Mouse (Mus musculus): Measurements from ENCODE around the gene Akap13.

Gene Akap13

GRCm38 (mm10) chr7:75633807-75634526 lies 178.6 kb downstream of the Akap13 start:
- DNase-seq (ENCODE audit: low spot score in 2 of 2) = no peak

GRCm38 (mm10) chr7:75638769-75639168 lies 183.4 kb downstream of the Akap13 start:
- DNase-seq (ENCODE audit: low spot score in 2 of 2) = no peak

GRCm38 (mm10) chr7:75639541-75639940 lies 184.2 kb downstream of the Akap13 start:
- DNase-seq (ENCODE audit: low spot score in 2 of 2) = peak; percentile 26 to 49

- DNase-seq (ENCODE audit: low spot score in 2 of 2) = no peak
These were observed 184.7 kb downstream of the Akap13 start for GRCm38 (mm10) chr7:75640074-75640473.

GRCm38 (mm10) chr7:75640671-75641070 lies 185.3 kb downstream of the Akap13 start:
- no peak for DNase-seq (ENCODE audit: low spot score in 2 of 2)

GRCm38 (mm10) chr7:75641415-75642177 lies 186.3 kb downstream of the Akap13 start:
- no peak for DNase-seq (ENCODE audit: low spot score in 2 of 2)

- no peak for DNase-seq (ENCODE audit: low spot score in 2 of 2)
These were observed 186.9 kb downstream of the Akap13 start for GRCm38 (mm10) chr7:75642178-75642777.

- no peak for DNase-seq (ENCODE audit: low spot score in 2 of 2)
These were observed 187.7 kb downstream of the Akap13 start for GRCm38 (mm10) chr7:75642846-75643563.

- no peak for DNase-seq (ENCODE audit: low spot score in 2 of 2)
These were observed 188.7 kb downstream of the Akap13 start for GRCm38 (mm10) chr7:75643986-75644385.

GRCm38 (mm10) chr7:75644585-75644984 lies 189.3 kb downstream of the Akap13 start:
- no peak for DNase-seq (ENCODE audit: low spot score in 2 of 2)

GRCm38 (mm10) chr7:75645156-75645933 lies 190.0 kb downstream of the Akap13 start:
- no peak for DNase-seq (ENCODE audit: low spot score in 2 of 2)

GRCm38 (mm10) chr7:75648051-75648450 lies 192.7 kb downstream of the Akap13 start:
- DNase-seq (ENCODE audit: low spot score in 2 of 2) = no peak

- DNase-seq (ENCODE audit: low spot score in 2 of 2) = no peak
These were observed 193.6 kb downstream of the Akap13 start for GRCm38 (mm10) chr7:75648961-75649360.

GRCm38 (mm10) chr7:75649966-75650365 lies 194.6 kb downstream of the Akap13 start:
- DNase-seq (ENCODE audit: low spot score in 2 of 2) = no peak

- no peak for DNase-seq (ENCODE audit: low spot score in 2 of 2)
These were observed 198.5 kb downstream of the Akap13 start for GRCm38 (mm10) chr7:75653684-75654317.

GRCm38 (mm10) chr7:75655180-75656074 lies 200.1 kb downstream of the Akap13 start:
- no peak for DNase-seq (ENCODE audit: low spot score in 2 of 2)

GRCm38 (mm10) chr7:75656297-75656852 lies 201.0 kb downstream of the Akap13 start:
- no peak for DNase-seq (ENCODE audit: low spot score in 2 of 2)

GRCm38 (mm10) chr7:75656896-75657295 lies 201.6 kb downstream of the Akap13 start:
- no peak for DNase-seq (ENCODE audit: low spot score in 2 of 2)

- no peak for DNase-seq (ENCODE audit: low spot score in 2 of 2)
These were observed 209.1 kb downstream of the Akap13 start for GRCm38 (mm10) chr7:75664455-75664854.

Measured in right cerebral cortex, postnatal 36 days (tissue).